Mouse (Mus musculus): Measurements from ENCODE around the gene Gm6657.

Gene Gm6657

DNA sequence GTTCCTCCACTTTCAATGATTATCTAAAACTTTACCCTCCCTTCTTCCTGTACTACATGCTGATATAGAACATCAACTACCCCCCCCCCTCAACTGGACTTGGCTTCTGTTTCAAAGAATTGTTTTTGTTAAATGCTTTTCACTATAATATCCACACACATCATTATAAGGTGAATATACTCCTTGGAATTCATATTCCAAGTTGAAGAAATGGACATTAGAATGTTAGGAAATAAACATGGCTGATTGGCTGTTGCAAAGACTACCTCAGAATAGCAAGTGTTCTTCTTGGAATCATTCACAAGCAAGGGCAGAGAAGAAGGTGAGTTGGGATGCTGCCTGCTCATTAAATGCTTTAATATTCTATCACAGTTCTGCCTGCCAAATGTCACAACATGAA lies at the start of gene Gm6657:
TSS of gene Gm6657 (plus strand) at position 301 of the 400 bp plus-strand sequence.
- no peak for DNase-seq (ENCODE audit: low spot score)

DNA sequence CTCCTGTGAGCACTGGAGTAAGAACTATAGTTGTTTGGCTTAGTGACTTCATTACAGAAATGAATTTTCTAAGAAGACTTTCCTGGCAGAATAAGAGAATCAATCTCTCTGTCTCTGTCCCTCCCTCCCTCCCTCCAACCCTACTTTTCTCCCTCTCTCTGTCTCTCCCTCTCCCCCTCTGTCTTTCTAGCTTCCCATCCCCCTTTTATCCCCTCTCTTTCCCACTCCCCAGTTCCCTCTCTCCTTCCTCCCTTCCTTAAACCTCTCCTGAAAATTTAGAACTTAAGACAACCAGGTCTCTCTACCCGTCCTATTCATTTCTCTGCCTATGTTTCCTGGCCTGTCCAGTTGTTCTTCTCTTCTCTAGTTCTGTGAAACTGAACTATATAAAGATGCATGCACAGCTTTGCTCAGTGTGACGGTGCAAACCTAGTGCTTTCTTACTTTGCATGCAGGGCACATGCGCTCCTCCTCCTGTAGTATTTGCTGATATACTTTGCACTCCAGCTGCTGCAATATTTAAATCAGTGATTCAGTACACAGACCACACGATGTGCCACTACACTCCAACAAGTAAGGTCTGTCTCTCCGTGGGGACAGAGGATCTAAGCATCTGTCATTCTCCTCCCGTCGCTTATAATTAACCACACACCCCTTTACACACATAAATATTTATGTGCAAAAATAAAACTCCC lies 40.6 kb upstream of the Gm6657 start:
- no peak for DNase-seq (ENCODE audit: low spot score)

GRCm38 (mm10) chr12:78170178-78170577 lies 23.9 kb upstream of the Gm6657 start:
- no peak for DNase-seq (ENCODE audit: low spot score)

- DNase-seq (ENCODE audit: low spot score), result no peak
Observed at GRCm38 (mm10) chr12:78173945-78174344, 20.1 kb upstream of the Gm6657 start.

DNA sequence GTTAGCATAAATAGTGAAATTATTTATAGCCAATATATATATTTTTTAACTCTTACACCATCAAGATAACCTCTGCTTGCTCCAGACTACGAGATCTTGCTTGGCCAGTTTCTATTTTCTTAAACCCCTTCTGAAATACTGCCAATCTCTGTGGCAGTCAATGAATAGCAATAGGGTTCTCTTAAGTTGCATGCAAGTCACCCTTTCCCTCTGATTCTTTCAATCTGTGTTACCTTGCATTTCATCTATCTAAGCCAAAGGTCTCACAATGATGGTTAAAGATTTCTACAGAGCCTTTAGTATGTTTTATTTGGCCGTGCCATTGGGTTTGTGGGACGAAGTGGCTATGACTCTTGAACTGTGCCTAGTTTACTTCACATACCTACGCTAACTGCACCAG lies 19.4 kb upstream of the Gm6657 start:
- no peak for DNase-seq (ENCODE audit: low spot score)

DNA sequence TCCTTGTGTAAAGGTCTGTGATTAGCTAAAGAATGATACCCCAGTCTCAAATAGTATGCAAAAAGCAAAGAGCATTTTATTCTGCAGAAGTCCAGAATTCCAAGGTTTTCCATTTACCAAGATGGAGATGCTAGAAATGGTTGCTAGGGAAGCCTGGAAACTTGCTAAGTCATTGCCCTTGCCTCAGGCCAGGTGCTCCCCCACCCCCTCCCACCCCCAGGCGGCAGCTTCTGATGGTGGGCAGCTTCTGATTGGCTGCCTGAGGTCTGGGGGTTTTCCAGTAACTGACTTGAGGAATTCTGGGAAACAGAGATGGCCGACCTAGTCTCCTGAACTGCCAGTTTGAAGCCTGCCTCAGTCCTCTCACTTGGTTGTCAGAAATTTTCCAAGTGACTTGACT lies 12.6 kb upstream of the Gm6657 start:
- no peak for DNase-seq (ENCODE audit: low spot score)

GRCm38 (mm10) chr12:78195368-78195767 lies 1.3 kb downstream of the Gm6657 start:
- no peak for DNase-seq (ENCODE audit: low spot score)

GRCm38 (mm10) chr12:78203646-78204045 lies 9.6 kb downstream of the Gm6657 start:
- DNase-seq (ENCODE audit: low spot score), result no peak

GRCm38 (mm10) chr12:78205915-78206570 lies 12.0 kb downstream of the Gm6657 start:
- DNase-seq (ENCODE audit: low spot score), result peak; percentile 13

- DNase-seq (ENCODE audit: low spot score), result no peak
Observed at GRCm38 (mm10) chr12:78206571-78206960, 12.5 kb downstream of the Gm6657 start.

- DNase-seq (ENCODE audit: low spot score), result no peak
Observed at GRCm38 (mm10) chr12:78209856-78210255, 15.8 kb downstream of the Gm6657 start.

GRCm38 (mm10) chr12:78215490-78215889 lies 21.4 kb downstream of the Gm6657 start:
- no peak for DNase-seq (ENCODE audit: low spot score)

DNA sequence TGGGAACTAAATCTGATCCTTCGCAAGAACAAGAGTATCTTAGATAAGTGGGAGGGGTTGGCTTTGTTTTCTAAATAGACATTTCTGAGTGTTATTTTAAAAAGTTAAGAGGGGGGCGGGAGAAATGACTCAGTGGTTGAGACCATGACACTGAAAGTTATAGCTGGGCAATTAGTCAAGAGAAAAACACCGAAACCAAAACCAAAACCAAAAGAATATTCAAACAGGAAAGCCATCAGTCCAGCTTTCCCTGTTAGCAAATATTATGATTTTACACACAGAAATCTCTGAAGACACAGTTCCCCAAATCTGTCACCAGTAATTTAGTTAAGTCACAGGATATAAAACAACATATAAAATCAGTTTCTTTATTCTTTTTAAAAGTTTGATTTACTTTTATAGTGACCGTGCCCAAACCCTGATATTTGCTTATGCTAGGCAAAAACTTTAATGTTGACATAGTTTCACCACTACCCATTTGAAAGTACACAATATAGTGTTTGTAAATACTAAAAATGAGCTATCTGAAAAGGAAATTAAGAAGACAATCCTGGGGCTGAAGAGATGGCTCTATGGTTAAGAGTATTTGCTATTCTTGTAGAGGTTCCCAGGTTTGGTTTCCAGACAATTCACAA lies 25.3 kb downstream of the Gm6657 start:
- DNase-seq (ENCODE audit: low spot score), result no peak

GRCm38 (mm10) chr12:78225707-78226518 lies 31.9 kb downstream of the Gm6657 start, which contains the start of gene Gphn:
Gphn (plus strand) TSS chr12:78226379.
- DNase-seq (ENCODE audit: low spot score), result peak; percentile 92

- no peak for DNase-seq (ENCODE audit: low spot score)
Observed at GRCm38 (mm10) chr12:78226519-78226875, 32.5 kb downstream of the Gm6657 start.

DNA sequence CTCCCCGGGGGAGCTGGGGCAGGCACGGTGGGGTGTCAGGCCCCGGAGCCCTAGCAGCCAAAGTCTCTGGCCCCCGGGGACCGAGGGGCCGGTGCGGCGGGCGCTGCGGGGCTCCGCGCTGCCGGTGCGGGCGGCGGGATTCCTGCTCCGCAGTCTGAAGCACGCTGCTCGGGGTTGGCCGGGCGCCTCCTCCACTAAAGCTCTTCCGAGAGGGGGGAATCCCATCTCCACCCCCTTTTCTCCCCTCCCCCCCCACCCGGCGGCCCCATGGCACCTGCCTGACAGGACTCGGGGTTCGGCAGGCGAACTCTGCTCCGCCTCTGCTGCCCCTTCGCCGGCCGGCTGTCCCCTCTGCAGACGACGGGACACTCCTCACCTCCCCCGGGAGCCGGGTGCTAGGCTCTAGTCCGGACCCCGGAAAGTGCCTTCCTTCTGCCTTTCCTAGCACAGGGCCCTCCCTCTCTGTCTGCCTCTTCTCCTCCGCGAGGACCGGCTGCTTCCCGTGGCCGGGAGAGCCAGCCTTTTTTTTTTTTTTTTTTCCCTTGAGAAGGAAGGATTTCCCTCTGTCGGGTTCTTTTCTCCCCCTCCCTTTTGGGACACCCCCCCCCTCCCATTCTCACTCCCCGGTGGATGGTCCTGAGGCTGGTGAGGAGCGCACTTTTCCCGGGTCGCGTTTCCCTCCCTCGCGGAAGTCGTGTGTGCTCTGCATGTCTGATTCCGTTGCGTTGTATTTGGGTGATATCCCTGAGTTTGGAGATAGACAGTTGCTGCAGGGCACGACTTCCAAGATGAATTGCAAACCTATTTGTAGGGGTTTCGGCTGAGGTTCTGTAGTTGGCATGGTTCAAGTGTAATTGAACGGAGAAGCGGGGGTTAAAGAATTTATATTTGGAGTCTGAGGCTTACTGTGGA lies 33.2 kb downstream of the Gm6657 start:
- peak; percentile 73 for DNase-seq (ENCODE audit: low spot score)

DNA sequence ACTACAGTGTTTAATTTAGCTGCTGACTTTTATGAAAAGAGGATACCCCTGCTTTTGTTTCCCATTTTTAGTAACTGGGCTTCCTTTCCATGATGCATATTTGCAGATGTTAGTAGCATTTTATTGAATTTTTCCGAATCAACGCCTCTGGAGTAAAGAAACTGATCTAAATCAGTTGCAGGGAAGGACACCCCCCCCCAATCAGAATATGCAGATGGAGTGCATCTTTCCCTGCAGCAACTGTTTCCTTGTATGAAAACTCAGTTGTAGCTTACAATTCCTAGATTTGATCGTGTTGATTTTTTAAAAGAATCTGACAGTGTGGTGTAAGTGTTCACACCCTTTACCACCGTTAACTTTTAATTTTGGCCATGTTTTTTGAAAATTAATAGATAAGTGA lies 34.1 kb downstream of the Gm6657 start:
- DNase-seq (ENCODE audit: low spot score), result no peak

GRCm38 (mm10) chr12:78232560-78232959 lies 38.5 kb downstream of the Gm6657 start:
- no peak for DNase-seq (ENCODE audit: low spot score)

DNA sequence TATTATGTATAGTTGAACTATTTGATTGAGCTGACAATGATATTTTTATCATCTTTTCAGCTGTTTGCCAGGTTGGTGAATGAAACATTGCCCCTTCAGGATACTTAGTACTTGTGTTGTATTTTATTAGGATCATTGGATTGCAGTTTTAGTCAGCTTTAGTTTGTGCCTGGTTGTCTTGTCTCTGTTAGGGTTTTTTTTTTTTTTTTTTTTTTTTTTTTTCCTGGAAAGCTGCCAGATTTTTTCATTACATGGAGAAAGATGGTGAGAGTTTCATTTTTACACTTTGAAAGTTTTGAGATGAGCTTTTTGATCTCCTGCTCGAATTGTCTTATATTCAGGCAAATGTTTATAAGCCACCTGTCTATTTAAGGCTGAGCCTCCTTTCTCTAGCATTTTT lies 54.3 kb downstream of the Gm6657 start:
- no peak for DNase-seq (ENCODE audit: low spot score)

- peak; percentile 45 for DNase-seq (ENCODE audit: low spot score)
Observed at GRCm38 (mm10) chr12:78249151-78249550, 55.1 kb downstream of the Gm6657 start.

Measured in testis, postnatal 14 days (tissue).